Mouse (Mus musculus) neural tube, embryonic 15.5 days (tissue): ENCODE data around the gene 1700007K13Rik. TPM values are rescaled to one million over a fixed set of nuclear protein-coding genes. Genes with fewer than 3 reads are reported as not detected.
"Not testable (repeated sequence)": the region's sequence is repeated elsewhere in the genome, so short reads cannot be mapped to it uniquely, and the experiment has no call there.

ENCODE experiments used
- ATAC-seq: fragments of 200-750 bp; cut with Nextera tagmentation; 2 replicates; pipeline ENCODE4 v1.8.0; 2017; ENCODE audit warnings: mild to moderate bottlenecking, moderate TSS enrichment, moderate library complexity; ENCODE audit not compliant: low FRiP score
- H3K27ac ChIP-seq: fragments of 300-500 bp; sonication (generic); replicated peaks from 2 replicates; pipeline ENCODE4 v1.5.1; 2015; ENCODE audit warnings: mild to moderate bottlenecking, inconsistent platforms
- H3K27me3 ChIP-seq: fragments of 300-500 bp; sonication (generic); replicated peaks from 2 replicates; pipeline ENCODE4 v1.6.1; 2015; ENCODE audit warnings: inconsistent platforms
- H3K36me3 ChIP-seq: fragments of 300-500 bp; sonication (generic); 2 replicates; pipeline ENCODE4 v1.6.1; 2015; ENCODE audit warnings: inconsistent platforms
- H3K4me1 ChIP-seq: fragments of 300-500 bp; sonication (generic); 2 replicates; pipeline ENCODE4 v1.6.1; 2015; ENCODE audit warnings: inconsistent platforms
- H3K4me2 ChIP-seq: fragments of 300-500 bp; sonication (generic); 2 replicates; pipeline ENCODE4 v1.6.1; 2015; ENCODE audit warnings: inconsistent platforms, mild to moderate bottlenecking, moderate library complexity
- H3K4me3 ChIP-seq: fragments of 300-500 bp; sonication (generic); replicated peaks from 2 replicates; pipeline ENCODE4 v1.5.1; 2015; ENCODE audit warnings: mild to moderate bottlenecking, inconsistent platforms
- H3K9ac ChIP-seq: fragments of 300-500 bp; sonication (generic); replicated peaks from 2 replicates; pipeline ENCODE4 v1.6.1; 2015; ENCODE audit warnings: mild to moderate bottlenecking, inconsistent platforms
- H3K9me3 ChIP-seq: fragments of 300-500 bp; sonication (generic); replicated peaks from 2 replicates; pipeline ENCODE4 v1.6.1; 2016; ENCODE audit warnings: inconsistent platforms
- WGBS: fragments of 180-500 bp; shearing (Covaris S2); methylation state at CpG from one replicate; pipeline ENCODE4 v1.1.7; 2015; ENCODE audit warnings: mixed read lengths; 5-methylcytosine and 5-hydroxymethylcytosine counted together
- polyA plus RNA-seq: library from polyadenylated mRNA; unstranded; fragments of >200 nt; fragmentation: Nextera tagmentation; extraction: Ambion mirVana; gene quantifications from 2 replicates; pipeline ENCODE4 v1.2.1, GENCODE M21; 2015

The 1700007K13Rik gene
- 4.4 and 5.7 TPM in 2 replicates for polyA plus RNA-seq

GRCm38 (mm10) chr2:28465836-28466518 lies at the start of gene 1700007K13Rik:
TSS of gene 1700007K13Rik (minus strand) at chr2:28466332.
- Histone ChIP-seq H3K36me3 (peaks cover 22% of the 10 kb centered on the region), H3K9ac (peak within 1 kb of the TSS; percentile 20; the same call in 1 of the 2 replicates), H3K27ac (no peak within 1 kb of the TSS), H3K4me3 (peak within 1 kb of the TSS; percentile 27), H3K4me2 (peak within 1 kb of the TSS; percentile 64), H3K27me3 (no peaks in the 10 kb centered on the region), H3K4me1 (peaks cover 25% of the 10 kb centered on the region), H3K9me3 (no peaks in the 10 kb centered on the region)
- 5% methylated on average over 25 of the region's 25 CpGs for WGBS
- ATAC-seq, result peak; percentile 53

- Histone ChIP-seq H3K4me3 (peak overlapping the region; percentile 78), H3K4me1 (peaks cover 62% of the 10 kb centered on the region), H3K9me3 (no peaks in the 10 kb centered on the region), H3K4me2 (peak overlapping the region; percentile 75), H3K36me3 (no peaks in the 10 kb centered on the region), H3K27ac (peak overlapping the region; percentile 88), H3K27me3 (no peaks in the 10 kb centered on the region), H3K9ac (peak overlapping the region; percentile 93)
- no peak for ATAC-seq
- WGBS, result 18% methylated on average over 5 of the region's 5 CpGs
These were observed 48.4 kb upstream of the 1700007K13Rik start for GRCm38 (mm10) chr2:28514489-28514888.

DNA sequence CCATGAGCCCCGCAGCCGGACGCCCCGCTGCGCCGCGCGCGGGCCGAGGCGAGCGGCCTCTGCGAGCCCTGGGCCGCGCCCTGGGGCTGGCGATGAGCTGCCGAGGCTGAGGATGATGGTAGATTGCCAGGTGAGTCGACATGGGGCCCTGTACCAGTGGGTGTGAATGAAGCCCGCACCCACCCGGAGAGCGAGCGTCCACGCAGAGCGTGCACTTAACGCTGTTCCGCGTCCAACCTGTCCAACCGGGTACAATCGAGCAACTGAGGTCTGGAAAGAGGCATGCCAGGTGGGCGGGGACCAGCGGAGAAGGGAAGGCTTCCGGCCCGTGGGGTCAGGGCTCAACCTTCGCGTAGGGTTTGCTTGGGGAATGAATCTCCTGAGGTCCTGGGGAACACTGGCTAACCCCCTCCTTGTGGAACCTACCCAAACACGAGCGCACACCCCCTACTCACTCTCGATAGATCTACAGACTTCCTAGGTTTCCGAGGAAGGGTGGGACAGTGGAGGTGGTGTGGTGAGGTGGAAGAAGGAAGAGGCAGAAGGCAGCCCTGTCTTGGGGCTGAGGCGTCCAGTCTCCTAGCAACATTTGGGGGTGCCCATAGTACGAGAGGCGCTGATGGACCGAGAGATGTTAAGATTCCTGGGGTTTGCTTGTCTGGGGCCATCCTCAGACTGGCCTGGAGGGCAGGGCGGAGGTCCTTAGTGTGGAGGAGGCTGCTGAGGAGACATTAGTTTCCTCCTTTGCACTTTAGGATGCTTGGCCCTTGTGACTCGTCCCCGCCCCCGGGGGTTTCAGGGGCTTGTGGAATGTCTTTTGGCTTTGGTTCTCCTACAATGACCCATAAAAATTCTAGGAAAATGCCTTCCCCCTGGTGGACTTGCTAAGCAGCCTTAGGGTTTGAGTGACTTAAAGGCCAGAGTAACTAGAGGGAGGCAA lies 47.6 kb upstream of the 1700007K13Rik start:
- Histone ChIP-seq H3K9me3 (no peaks in the 10 kb centered on the region), H3K4me1 (peaks cover 54% of the 10 kb centered on the region)
- WGBS, result 3% methylated on average over 46 of the region's 47 CpGs

GRCm38 (mm10) chr2:28512798-28513401 lies 46.8 kb upstream of the 1700007K13Rik start, which contains the start of gene Ralgds:
TSS of gene Ralgds (plus strand) at chr2:28513125.
- WGBS, result under 1% methylated on average over 54 of the region's 71 CpGs
- H3K36me3 ChIP-seq, result no peaks in the 10 kb centered on the region
- peak within 1 kb of the TSS; percentile 75 for H3K4me2 ChIP-seq
- peak within 1 kb of the TSS; percentile 88 for H3K27ac ChIP-seq
- H3K9ac ChIP-seq, result peak within 1 kb of the TSS; percentile 93
- peak; percentile 79 for ATAC-seq
- H3K27me3 ChIP-seq, result no peaks in the 10 kb centered on the region
- H3K9me3 ChIP-seq, result no peaks in the 10 kb centered on the region
- peaks cover 46% of the 10 kb centered on the region for H3K4me1 ChIP-seq
- peak within 1 kb of the TSS; percentile 78 for H3K4me3 ChIP-seq

More for the DNA sequence above, 47.6 kb upstream of the 1700007K13Rik start:
- peak overlapping the region; percentile 93 for H3K9ac ChIP-seq
- peak; percentile 52 for ATAC-seq
- peak overlapping the region; percentile 78 for H3K4me3 ChIP-seq
- peak overlapping the region; percentile 75 for H3K4me2 ChIP-seq
- no peaks in the 10 kb centered on the region for H3K27me3 ChIP-seq
- peak overlapping the region; percentile 88 for H3K27ac ChIP-seq
- no peaks in the 10 kb centered on the region for H3K36me3 ChIP-seq

DNA sequence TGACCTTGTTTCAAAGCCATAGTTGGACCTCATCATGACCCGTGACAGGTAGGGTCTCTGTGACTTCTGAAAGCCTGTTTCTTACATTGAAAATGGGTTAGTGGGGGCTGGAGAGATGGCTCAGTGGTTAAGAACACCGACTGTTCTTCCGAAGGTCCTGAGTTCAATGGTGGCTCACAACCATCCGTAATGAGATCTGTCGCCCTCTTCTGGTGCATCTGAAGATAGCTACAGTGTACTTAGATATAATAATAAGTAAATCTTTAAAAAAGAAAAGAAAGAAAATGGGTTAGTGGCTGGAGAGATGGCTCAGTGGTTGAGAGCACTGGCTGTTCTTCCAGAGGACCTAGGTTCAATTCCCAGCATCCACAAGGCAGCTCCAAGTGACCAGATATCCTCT lies 45.5 kb upstream of the 1700007K13Rik start:
- H3K4me2 ChIP-seq, H3K36me3 ChIP-seq: not testable (repeated sequence)

GRCm38 (mm10) chr2:28506291-28506690 lies 40.2 kb upstream of the 1700007K13Rik start:
- Histone ChIP-seq H3K27ac (no peak overlapping the region), H3K27me3 (no peaks in the 10 kb centered on the region), H3K9ac (no peak overlapping the region), H3K9me3 (no peaks in the 10 kb centered on the region), H3K4me1 (no peaks in the 10 kb centered on the region), H3K36me3 (no peaks in the 10 kb centered on the region), H3K4me2 (no peak overlapping the region), H3K4me3 (no peak overlapping the region)
- 82% methylated on average over 6 of the region's 6 CpGs for WGBS
- no peak for ATAC-seq

More for the DNA sequence above, 45.5 kb upstream of the 1700007K13Rik start:
- not testable (repeated sequence) for H3K27ac ChIP-seq, ATAC-seq, H3K9ac ChIP-seq, H3K27me3 ChIP-seq, H3K4me3 ChIP-seq, H3K9me3 ChIP-seq
- WGBS, result 49% methylated on average over 5 of the region's 5 CpGs
- peaks cover 33% of the 10 kb centered on the region for H3K4me1 ChIP-seq

DNA sequence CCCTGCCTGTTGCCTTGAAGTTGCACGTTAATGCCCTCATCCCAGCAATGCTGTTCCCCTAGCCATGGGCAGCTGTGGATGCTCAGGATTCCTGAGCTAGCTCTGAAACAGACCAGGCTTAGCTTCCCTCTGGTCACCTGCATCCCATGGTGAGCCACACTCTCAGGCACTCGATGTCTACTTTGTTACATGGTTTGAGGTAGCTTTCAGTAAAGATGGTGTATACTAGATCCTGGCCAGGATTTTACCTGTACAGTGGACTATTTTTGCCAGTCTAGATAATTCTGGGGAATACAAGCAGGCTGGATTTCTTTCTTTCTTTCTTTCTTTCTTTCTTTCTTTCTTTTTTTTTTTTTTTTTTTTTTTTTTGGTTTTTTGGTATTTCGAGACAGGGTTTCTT lies 39.7 kb upstream of the 1700007K13Rik start, which contains the start of gene Gm10134:
TSS of gene Gm10134 (plus strand) at position 301 of the 400 bp plus-strand sequence.
- Histone ChIP-seq H3K4me1 (no peaks in the 10 kb centered on the region), H3K27ac (no peak within 1 kb of the TSS), H3K9me3 (no peaks in the 10 kb centered on the region), H3K4me2 (no peak within 1 kb of the TSS), H3K27me3 (no peaks in the 10 kb centered on the region), H3K9ac (no peak within 1 kb of the TSS), H3K36me3 (no peaks in the 10 kb centered on the region), H3K4me3 (no peak within 1 kb of the TSS)
- WGBS, result 87% methylated on average over 3 of the region's 3 CpGs
- no peak for ATAC-seq

GRCm38 (mm10) chr2:28504676-28505075 lies 38.5 kb upstream of the 1700007K13Rik start:
- no peak overlapping the region for H3K27ac ChIP-seq
- no peak for ATAC-seq
- no peak overlapping the region for H3K9ac ChIP-seq
- no peaks in the 10 kb centered on the region for H3K36me3 ChIP-seq
- H3K9me3 ChIP-seq, result no peaks in the 10 kb centered on the region
- no peaks in the 10 kb centered on the region for H3K4me1 ChIP-seq
- 92% methylated on average over 13 of the region's 13 CpGs for WGBS
- H3K4me2 ChIP-seq, result no peak overlapping the region
- no peak overlapping the region for H3K4me3 ChIP-seq
- no peaks in the 10 kb centered on the region for H3K27me3 ChIP-seq

GRCm38 (mm10) chr2:28502987-28503386 lies 36.9 kb upstream of the 1700007K13Rik start:
- H3K27ac ChIP-seq, result no peak overlapping the region
- no peak overlapping the region for H3K4me3 ChIP-seq
- no peaks in the 10 kb centered on the region for H3K27me3 ChIP-seq
- H3K9me3 ChIP-seq, result no peaks in the 10 kb centered on the region
- H3K9ac ChIP-seq, result no peak overlapping the region
- no peak overlapping the region for H3K4me2 ChIP-seq
- no peaks in the 10 kb centered on the region for H3K4me1 ChIP-seq
- WGBS, result 86% methylated on average over 10 of the region's 10 CpGs
- no peak for ATAC-seq
- no peaks in the 10 kb centered on the region for H3K36me3 ChIP-seq

GRCm38 (mm10) chr2:28498431-28498830 lies 32.3 kb upstream of the 1700007K13Rik start:
- Histone ChIP-seq H3K4me2 (no peak overlapping the region), H3K27me3 (no peaks in the 10 kb centered on the region), H3K9ac (no peak overlapping the region), H3K27ac (no peak overlapping the region), H3K4me3 (no peak overlapping the region), H3K9me3 (no peaks in the 10 kb centered on the region), H3K4me1 (no peaks in the 10 kb centered on the region), H3K36me3 (no peaks in the 10 kb centered on the region)
- WGBS, result 83% methylated on average over 4 of the region's 4 CpGs
- ATAC-seq, result no peak

DNA sequence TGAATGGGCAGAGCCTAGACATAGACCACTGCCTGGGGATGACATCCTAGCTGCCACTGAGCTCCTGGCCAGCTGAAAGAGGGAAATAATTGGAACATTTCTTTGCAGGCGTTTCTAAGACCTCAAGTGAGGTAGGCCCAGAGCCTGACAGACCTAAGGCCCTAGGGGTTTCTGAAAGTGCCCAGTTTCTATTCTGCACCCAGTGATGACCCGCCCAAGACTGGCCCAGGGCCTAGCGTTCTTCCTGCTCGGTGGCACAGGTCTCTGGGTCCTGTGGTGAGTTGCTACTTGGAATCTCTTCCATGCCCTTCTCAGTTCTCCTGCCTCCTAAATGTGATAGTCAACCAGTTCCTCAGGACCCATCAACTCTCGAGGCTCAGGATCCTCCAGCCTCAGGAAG lies 31.4 kb upstream of the 1700007K13Rik start:
- H3K9ac ChIP-seq, result no peak overlapping the region
- H3K4me1 ChIP-seq, result no peaks in the 10 kb centered on the region
- H3K27me3 ChIP-seq, result no peaks in the 10 kb centered on the region
- 77% methylated on average over 5 of the region's 5 CpGs for WGBS
- H3K4me2 ChIP-seq, result peak overlapping the region; percentile 22; the same call in 1 of the 2 replicates
- no peak for ATAC-seq
- H3K36me3 ChIP-seq, result no peaks in the 10 kb centered on the region
- no peaks in the 10 kb centered on the region for H3K9me3 ChIP-seq
- H3K4me3 ChIP-seq, result no peak overlapping the region
- H3K27ac ChIP-seq, result no peak overlapping the region
